Mouse (Mus musculus) T-helper 2 cell (primary cell): Measurements from ENCODE around the gene Rab31.

Experiments used
- in situ Hi-C: fragments of 300-600 bp; cut with MboI, MseI; formaldehyde crosslinking; loops from one replicate; pipeline ENCODE4 v1.15.1; 2025; ENCODE audit warnings: high pct_unique_total_duplicates

Gene Rab31

DNA sequence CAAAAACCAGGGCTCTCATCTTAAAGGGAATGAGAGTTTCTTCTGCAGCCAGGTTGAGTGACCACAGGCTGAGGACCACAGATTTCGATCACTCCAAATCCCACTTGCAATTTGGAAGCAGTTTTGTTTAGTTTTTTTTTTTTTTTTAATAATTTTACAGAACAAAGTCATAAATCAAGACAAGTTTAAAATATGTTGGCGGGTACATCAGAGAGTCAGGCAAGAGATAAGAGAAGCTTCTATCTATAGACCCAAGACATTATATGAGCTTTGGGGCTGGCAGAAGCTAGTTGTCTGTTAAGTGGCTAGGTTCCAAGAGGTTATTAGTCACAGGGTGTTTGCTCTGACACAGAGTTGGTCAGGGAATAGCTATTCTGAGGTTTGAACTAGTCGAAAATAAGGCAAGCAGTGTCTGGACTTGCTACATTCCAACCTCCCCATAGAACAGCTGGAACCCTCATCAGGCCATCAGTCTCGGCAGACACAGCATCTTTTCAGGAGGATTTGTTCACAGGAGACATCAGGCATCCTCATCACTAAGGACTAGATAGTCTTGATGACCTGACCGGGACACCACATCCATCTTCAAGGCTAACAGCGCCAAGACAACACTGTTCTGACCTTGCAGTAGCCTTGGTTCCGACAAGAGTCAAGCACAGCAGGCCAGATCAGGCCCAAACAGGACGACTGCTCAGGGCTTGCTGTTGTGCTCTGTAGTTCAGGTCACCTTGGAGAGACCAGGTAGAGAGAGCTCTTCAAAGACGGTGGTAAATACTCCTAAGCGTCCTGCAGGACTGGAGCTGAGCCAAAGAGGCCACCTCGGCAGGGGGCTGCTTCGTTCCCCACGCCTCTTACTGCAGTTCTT lies 68.8 kb downstream of the Rab31 start:
- in situ Hi-C loops, result no loop called here

DNA sequence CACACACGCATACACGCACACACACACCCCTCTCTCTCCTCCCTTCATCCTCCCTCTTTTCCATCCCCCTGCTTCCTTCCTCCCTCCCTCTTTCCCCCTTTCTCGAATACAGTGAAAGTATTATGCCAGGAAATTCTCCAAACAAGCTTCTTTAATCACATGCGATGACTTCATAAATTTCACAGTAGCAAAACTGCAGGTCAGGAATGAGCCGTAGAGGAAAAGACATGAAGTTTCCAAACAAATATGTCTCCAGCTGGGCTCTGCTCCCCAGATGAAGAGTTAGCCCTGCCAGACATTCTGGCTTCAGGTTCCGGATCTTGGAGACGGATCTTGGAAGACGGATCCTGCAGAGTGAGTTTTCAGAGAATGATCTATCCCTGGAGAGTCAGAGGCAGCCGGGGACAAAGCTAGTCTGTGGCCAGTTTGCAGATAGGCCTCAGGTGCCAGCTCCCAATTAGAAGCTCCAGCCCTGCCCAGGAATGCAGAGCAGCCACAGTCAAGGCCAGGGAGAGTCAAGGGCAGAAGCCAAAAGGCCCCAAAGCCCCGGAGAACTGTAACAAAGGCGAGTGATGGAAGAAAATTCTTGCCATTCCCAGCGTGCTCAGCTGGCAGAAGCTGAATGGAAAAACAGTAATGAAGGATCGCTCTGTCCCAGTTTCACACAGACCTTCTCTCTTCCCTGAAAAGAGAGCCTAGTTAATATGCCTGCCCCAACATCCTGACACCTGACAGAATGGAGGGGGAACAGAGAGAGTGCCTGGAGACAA lies 70.6 kb downstream of the Rab31 start:
- in situ Hi-C loops, result no loop called here

GRCm38 (mm10) chr17:65701356-65701755 lies 71.2 kb downstream of the Rab31 start:
- in situ Hi-C loops, result no loop called here

- in situ Hi-C loops, result no loop called here
Observed at GRCm38 (mm10) chr17:65700060-65700459, 72.5 kb downstream of the Rab31 start.

DNA sequence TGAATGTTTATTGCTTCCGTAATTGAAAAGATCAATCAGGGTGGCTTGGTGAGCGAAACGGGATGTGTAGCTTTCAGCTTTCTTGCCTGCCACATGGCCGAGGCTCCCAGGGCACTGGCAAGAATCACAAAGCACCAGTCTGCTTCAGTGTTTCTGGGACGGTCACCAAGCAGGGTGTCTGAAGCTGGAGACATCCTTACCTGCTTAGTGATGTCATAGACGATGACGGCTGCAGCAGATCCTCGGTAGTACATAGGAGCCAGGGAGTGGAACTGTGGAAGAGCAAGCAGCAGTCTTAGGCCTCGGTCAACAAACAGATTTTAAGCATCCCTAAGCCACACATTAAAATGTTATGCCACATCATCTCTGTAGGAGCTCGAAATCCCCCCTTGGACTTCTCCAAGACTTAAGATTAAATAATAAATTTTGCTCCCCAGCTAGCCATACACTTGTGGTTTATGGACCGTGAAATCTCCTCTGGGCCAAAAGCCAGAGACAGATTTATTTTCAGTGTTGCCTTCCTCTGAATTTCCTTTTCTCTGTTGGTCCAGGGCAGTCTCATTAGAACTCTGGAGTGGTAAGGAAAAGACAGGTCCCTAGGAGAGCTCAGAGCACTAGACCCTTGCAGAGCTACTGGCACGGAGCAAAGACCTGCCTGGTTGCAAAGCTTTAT lies 74.6 kb downstream of the Rab31 start:
- in situ Hi-C loops, result no loop called here

DNA sequence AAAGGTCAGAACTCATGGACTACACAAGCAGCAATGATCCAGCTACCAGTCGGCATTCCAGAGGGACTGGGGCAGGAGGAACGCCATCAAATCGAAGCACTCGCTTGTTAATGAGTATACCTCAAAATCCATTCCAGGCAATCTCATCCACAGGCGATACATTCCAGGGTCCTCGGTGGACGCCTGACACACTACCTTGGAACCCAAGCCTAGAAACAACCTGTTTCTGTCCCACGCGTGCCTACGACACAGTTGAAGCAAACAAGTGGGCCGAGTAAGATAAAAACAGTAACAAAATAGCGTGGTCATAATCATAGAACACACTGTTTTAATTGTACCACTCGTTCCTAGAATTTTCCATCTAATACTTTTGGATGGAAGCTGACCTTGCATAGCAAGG lies 75.6 kb downstream of the Rab31 start:
- in situ Hi-C loops, result no loop called here

GRCm38 (mm10) chr17:65692276-65692675 lies 80.3 kb downstream of the Rab31 start:
- in situ Hi-C loops, result no loop called here

GRCm38 (mm10) chr17:65683731-65684130 lies 88.8 kb downstream of the Rab31 start:
- in situ Hi-C loops, result no loop called here

DNA sequence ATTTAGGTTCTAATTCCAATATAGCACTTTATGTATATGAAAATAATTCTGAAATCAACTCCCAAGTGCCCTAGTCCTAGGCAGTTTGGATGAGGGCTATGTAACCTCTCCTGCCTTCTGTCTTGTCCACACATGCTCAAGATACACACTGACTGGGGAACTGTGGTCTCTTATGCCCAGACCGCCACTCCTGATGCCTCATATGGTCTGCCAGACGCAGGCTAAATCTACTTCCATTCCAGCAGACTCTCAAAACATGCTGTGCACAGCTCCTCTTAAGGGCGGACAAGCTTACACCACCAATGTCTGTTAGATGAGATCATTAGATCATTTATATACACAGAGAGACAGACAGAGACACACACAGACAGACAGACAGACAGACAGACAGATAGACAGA lies 89.2 kb downstream of the Rab31 start:
- in situ Hi-C loops, result no loop called here

DNA sequence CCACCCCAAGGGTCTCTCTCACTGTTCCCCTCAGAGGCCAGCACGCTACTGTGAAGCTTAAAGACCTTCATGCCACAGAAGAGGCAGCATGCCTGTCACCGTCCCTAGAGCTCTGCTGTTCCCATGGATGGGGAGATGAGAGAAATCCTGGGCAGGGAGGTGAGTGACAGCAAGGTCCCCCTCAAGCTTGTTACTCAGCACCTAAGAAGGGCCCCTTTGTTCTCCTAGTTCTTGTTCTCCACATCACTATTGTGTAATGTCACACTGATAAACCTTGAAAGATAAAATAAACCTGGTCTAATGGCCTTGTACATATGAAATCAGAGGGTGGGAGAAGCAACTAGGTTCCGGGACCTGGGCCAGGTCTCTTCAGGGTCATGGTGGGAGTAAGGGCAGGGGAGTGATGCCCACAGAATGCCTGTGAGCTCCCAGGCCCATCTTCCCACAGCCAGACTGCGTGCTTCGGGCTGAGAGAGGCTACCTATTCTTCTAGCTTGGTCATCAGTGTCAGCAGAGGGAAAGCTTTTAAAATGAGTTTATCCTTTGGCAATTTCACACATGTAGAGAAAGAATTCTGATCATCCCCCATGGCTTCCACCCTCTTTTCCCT lies 90.4 kb downstream of the Rab31 start:
- in situ Hi-C loops, result no loop called here

GRCm38 (mm10) chr17:65681516-65681915 lies 91.0 kb downstream of the Rab31 start:
- in situ Hi-C loops, result no loop called here

DNA sequence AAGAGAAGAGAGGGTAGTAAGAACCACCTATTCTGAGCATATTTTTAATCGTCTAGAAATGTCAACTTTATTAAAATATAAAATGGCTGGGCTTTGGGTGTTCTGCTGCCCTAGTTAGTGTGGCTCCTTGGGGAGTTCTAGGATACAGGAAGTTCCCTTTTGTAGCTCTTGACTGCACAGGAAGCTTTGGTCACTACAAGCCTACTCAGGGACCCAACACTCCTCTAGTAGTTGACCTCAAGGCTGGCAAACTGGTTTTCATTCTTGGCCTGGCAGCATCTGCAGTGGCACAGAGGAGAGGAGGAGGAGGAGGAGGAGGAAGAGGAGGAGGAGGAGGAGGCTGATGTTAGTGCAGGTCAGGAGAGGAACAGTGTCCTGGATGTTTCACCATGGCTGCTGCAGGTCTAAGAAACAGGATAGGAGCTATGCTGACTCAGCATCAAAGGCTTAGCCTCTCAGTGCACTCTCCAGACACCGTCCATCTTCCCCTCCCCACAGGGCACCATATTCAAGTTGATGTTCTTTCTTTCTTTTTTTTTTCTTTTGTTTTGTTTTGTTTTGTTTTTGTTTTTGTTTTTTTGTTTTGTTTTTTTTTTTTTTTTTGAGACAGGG lies 91.6 kb downstream of the Rab31 start:
- in situ Hi-C loops, result no loop called here

DNA sequence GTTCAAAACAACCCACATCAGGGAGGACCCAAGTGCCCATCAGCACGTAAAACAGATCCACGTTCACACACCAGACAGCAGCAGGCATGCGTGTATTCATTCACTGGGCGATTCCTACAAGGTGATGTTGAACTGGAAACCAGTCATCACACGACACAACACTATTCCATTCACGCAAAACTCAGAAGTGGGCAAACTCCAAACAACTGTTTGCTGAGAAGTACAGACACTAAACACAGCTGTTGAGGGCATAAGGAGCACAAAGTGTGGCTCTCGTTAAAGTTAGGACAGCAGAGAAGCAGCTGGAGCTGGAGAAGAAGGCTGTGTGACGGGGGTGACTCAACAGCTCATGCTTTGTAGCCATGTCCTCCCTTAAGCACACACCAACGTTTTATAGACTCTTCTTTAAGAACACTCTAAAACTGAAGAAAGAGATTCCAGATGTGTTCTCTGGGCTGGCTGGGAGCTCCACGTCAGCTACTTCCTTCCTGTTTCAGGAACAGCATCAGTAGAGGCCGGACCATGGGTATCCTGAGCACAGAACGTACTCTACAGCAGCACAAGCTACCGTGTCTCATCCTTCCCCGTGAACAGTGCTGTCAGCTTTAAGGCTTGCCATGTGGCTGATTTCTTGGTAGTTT lies 92.6 kb downstream of the Rab31 start:
- in situ Hi-C loops, result no loop called here

DNA sequence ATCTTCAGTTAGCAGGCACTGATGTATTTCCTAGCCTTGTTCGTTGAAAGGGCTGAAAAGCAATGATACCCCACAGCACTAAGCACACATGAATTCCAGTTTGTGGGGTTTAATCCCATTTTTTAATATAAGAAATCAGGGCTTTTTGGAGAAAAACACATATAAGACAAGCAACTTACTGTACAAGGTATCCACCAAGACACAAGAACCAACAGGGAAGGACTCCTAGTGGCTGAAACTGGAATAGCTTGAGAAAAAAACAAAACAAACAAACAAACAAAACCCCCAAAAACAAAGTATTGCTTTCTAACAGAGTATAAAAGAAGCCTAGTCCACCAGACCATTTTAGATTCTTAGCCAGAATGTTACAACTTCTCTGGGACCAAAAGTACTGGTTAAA lies 94.8 kb downstream of the Rab31 start:
- in situ Hi-C loops, result no loop called here

GRCm38 (mm10) chr17:65676536-65676935 lies 96.0 kb downstream of the Rab31 start:
- in situ Hi-C loops, result no loop called here

DNA sequence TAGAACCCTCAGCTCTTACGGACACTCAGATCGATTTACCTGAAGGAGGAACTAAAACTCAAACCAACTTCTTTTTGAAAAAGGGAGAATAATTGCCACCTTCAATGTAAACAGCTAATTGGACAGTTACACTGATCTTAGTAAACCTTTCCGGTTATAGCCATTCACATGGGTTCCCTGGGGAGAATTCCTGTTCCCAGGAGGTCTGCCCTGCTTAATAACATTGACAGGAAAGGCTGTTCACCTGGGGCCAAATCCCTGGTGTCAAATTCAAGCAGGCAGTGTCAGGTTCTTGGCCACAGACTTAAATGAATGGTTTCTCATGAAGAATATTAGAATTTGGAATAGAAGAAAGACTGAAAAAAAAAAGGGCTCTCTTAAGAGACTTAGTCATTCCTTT lies 96.6 kb downstream of the Rab31 start:
- in situ Hi-C loops, result no loop called here

DNA sequence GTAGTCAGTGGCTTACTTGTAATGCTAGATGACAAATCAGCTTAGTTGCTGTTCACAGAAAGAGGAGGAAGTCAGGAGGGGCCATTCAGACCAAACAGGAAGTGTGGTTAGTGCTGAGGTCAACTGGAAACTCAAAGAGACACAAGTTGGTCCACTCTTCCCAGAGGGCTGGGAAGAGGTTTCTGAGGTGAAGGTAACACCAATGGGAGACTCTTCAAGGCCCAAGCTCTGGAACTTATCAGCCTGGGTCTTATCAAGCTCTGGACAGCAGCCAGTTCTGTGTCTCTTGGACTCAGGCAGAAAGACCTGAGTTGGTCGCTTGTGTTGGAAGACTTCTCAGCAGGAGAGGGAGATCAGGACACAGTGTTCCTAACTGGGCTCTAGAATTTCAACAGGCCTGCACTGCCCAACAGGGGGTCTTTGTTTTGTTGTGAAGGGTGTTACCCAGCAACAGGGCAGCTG lies 97.8 kb downstream of the Rab31 start:
- in situ Hi-C loops, result no loop called here

DNA sequence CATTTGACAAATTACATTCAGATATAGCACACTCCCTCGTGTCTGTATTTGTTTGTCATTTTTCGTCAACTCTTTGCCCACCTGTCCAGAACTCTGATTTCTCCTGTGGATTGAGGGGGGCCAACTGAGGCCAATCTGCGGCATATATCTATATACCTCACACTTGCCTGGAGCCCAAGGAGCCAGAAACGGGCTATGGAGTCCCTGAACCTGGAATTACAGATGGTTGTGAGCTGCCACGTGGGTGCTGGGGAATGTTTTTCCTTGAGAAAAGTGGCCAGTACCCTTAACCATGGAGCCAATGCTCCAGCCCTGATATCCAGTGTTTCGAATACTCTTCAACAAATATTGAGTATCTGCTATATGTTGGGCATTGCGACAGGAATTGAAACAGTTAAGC lies 99.6 kb downstream of the Rab31 start:
- in situ Hi-C loops, result no loop called here

DNA sequence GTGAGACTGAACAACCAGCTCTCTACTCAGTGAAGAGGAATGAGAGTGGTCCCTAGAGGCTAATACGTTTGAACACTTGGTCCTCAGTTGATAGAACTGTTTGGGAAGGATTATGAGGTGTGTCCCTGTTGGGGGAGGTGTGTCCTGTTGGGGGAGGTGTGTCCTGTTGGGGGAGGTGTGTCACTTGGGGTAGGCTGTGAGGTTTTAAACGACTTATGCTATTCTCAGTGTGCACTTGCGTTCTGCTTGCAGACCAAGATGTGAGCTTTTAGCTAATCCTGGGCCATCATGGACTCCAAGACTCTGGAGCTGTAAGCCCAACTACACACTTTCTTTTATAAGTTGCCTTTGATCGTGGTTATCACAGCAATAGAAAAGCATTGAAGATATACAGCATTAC lies 103.5 kb downstream of the Rab31 start:
- in situ Hi-C loops, result no loop called here

DNA sequence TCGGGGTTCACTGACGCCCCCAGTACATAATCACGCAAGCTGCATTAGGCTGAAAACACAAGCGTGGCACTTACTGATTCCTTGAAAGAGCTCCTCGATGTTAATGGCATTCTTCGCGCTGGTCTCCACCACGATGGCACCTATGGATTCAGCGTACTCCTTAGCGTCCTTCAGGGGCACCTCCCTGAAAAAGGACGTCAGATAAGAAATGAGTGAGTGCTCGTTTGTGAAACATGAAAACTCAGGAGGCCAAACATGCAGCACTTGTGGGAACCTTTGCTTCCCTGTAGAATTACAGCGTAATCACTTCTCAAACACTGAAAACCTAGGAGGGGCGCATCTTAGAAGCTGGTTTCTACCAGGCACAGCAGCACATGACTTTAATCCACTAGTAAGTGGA lies 104.8 kb downstream of the Rab31 start:
- in situ Hi-C loops, result no loop called here
